Mouse (Mus musculus) bone marrow, adult 2 months (tissue): ENCODE data around the gene Tspo.

Source experiments
- CTCF ChIP-seq: fragments of 200-500 bp; IDR thresholded peaks from 2 replicates; pipeline ENCODE4 v1.5.1; 2011; ENCODE audit warnings: low read length, control low read depth; ENCODE audit not compliant: control insufficient read depth, insufficient read depth
- POLR2A ChIP-seq: fragments of 200-500 bp; IDR thresholded peaks from 2 replicates; pipeline ENCODE4 v1.6.1; 2011; ENCODE audit warnings: low read depth, mild to moderate bottlenecking, control low read depth, low read length, borderline replicate concordance; ENCODE audit not compliant: control insufficient read depth

GRCm38 (mm10) chr15:83528892-83529291 is 34.5 kb upstream of the Tspo start:
- TF ChIP-seq POLR2A = no peak
- no peak for TF ChIP-seq CTCF
